Mouse (Mus musculus): ENCODE measurements at regions not wholly inside any gene's neighbourhood (a gene's known extent, or its start where the extent isn't known, plus 50 kb on each side); places are given as distances from the start of the nearest gene placed in this dataset.

GRCm38 (mm10) chr3:41168181-41168967, 85.5 kb upstream of the Pgrmc2 start:
- TF ChIP-seq CTCF (IDR thresholded peaks at IDR 0.05; ENCODE audit: insufficient read depth, low read depth, low read length) (no peak), POLR2A (IDR thresholded peaks at IDR 0.05; ENCODE audit: insufficient read depth, low read depth, low read length) (no peak)
